Mouse (Mus musculus) stomach, embryonic 14.5 days (tissue): ENCODE measurements around the gene Pomp. TPM values are rescaled to one million over a fixed set of nuclear protein-coding genes. Genes with fewer than 3 reads are reported as not detected.

ENCODE experiments used
- ATAC-seq: fragments of 200-750 bp; cut with Nextera tagmentation; 2 replicates; pipeline ENCODE4 v1.8.0; 2017; ENCODE audit warnings: low read depth, moderate TSS enrichment; ENCODE audit not compliant: insufficient number of reproducible peaks, insufficient read depth, low FRiP score
- H3K27ac ChIP-seq: fragments of 300-500 bp; sonication (generic); 2 replicates; pipeline ENCODE4 v1.5.1; 2014; ENCODE audit warnings: mild to moderate bottlenecking, low read length, moderate library complexity, mixed read lengths
- H3K27me3 ChIP-seq: fragments of 300-500 bp; sonication (generic); 2 replicates; pipeline ENCODE4 v1.6.1; 2014; ENCODE audit warnings: low read length, control low read depth, mixed read lengths; ENCODE audit not compliant: control insufficient read depth, insufficient read depth
- H3K36me3 ChIP-seq: fragments of 300-500 bp; sonication (generic); 2 replicates; pipeline ENCODE4 v1.6.1; 2014; ENCODE audit warnings: mild to moderate bottlenecking, control low read depth, low read length, moderate library complexity, mixed read lengths; ENCODE audit not compliant: control insufficient read depth, insufficient read depth
- H3K4me1 ChIP-seq: fragments of 300-500 bp; sonication (generic); 2 replicates; pipeline ENCODE4 v1.6.1; 2014; ENCODE audit warnings: low read length, control low read depth, mixed read lengths; ENCODE audit not compliant: control insufficient read depth, insufficient read depth
- H3K4me2 ChIP-seq: fragments of 300-500 bp; sonication (generic); replicated peaks from 2 replicates; pipeline ENCODE4 v1.6.1; 2014; ENCODE audit warnings: low read depth, low read length, control low read depth
- H3K4me3 ChIP-seq: fragments of 300-500 bp; sonication (generic); 2 replicates; pipeline ENCODE4 v1.5.1; 2014; ENCODE audit warnings: low read depth, low read length, control low read depth
- H3K9ac ChIP-seq: fragments of 300-500 bp; sonication (generic); replicated peaks from 2 replicates; pipeline ENCODE4 v1.6.1; 2014; ENCODE audit warnings: low read depth, mild to moderate bottlenecking, control low read depth, low read length, moderate library complexity, mixed read lengths
- H3K9me3 ChIP-seq: fragments of 300-500 bp; sonication (generic); 2 replicates; pipeline ENCODE4 v1.6.1; 2016; ENCODE audit warnings: low read depth, low read length, control low read depth; ENCODE audit not compliant: control insufficient read depth
- WGBS: fragments of 180-500 bp; shearing (Covaris S2); extraction: QIAGEN DNeasy Blood & Tissue Kit; methylation state at CpG from one replicate; pipeline ENCODE4 v1.1.7; 2014; 5-methylcytosine and 5-hydroxymethylcytosine counted together
- polyA plus RNA-seq: library from polyadenylated mRNA; unstranded; fragments of >200 nt; fragmentation: Nextera tagmentation; extraction: Ambion mirVana; gene quantifications from 2 replicates; pipeline ENCODE4 v1.2.1, GENCODE M21; 2014

Pomp gene
- polyA plus RNA-seq, 1 experiment from 2014 or later: 445 TPM

- Histone ChIP-seq H3K4me1 (no peaks in the 10 kb centered on the region), H3K27ac (no peak overlapping the region; the same call in 1 of the 2 replicates), H3K9ac (no peak overlapping the region), H3K4me2 (no peak overlapping the region), H3K36me3 (peaks cover 61% of the 10 kb centered on the region), H3K27me3 (no peaks in the 10 kb centered on the region), H3K9me3 (no peaks in the 10 kb centered on the region), H3K4me3 (no peak overlapping the region)
- ATAC-seq: peak; percentile 57; the same call in 1 of the 2 replicates
- 74% methylated on average over 1 of the region's 1 CpGs for WGBS
Observed at GRCm38 (mm10) chr5:147870296-147870695, 10.0 kb downstream of the Pomp start.

DNA sequence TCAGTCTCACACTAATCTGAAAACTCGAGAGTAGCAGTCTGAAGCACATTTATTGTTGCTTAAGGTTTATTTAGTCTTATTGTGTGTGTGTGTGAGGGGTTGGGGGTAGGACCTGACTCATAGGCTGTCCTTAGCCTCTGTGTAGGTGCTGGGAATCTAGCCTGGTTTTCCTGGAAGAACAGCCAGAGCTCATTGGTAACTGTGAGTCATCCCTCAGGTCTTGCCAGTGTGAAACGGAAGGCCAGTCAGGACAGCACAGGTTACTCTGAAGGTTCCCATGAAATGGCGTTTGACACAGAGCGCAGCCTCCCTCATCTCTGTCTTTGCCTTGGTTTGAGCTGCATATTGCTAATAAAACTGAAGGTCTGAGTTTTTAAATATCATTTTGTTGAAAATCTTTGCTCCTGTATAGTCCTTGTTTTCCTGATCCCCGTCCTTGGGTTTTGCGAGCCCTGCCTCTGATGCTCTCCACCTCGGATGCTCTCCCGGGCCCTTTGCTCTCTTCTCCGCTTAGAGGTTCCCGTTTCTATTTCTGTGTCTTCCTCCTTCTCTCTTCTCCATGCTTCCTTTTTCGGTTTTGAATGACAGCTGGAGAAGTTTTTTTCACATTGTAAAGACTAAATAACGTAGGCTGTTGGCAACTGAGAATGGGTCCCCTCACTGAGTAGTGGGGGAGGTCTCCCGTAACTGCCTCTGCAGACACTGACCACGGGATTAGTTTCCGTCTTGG, 11.0 kb downstream of the Pomp start:
- Histone ChIP-seq H3K4me2 (no peak overlapping the region), H3K4me3 (no peak overlapping the region), H3K4me1 (no peaks in the 10 kb centered on the region), H3K27me3 (no peaks in the 10 kb centered on the region), H3K9me3 (no peaks in the 10 kb centered on the region), H3K27ac (no peak overlapping the region), H3K9ac (no peak overlapping the region), H3K36me3 (peaks cover 70% of the 10 kb centered on the region)
- no peak for ATAC-seq
- 93% methylated on average over 15 of the region's 15 CpGs for whole genome bisulfite sequencing

- H3K4me2 ChIP-seq: no peak overlapping the region
- H3K9me3 ChIP-seq: no peaks in the 10 kb centered on the region
- WGBS: 95% methylated on average over 18 of the region's 18 CpGs
- no peaks in the 10 kb centered on the region for H3K27me3 ChIP-seq
- H3K36me3 ChIP-seq: peaks cover 66% of the 10 kb centered on the region
- no peak overlapping the region for H3K4me3 ChIP-seq
- H3K9ac ChIP-seq: no peak overlapping the region
- H3K4me1 ChIP-seq: no peaks in the 10 kb centered on the region
- no peak for ATAC-seq
- H3K27ac ChIP-seq: no peak overlapping the region
Observed at GRCm38 (mm10) chr5:147874491-147875065, 14.3 kb downstream of the Pomp start.

DNA sequence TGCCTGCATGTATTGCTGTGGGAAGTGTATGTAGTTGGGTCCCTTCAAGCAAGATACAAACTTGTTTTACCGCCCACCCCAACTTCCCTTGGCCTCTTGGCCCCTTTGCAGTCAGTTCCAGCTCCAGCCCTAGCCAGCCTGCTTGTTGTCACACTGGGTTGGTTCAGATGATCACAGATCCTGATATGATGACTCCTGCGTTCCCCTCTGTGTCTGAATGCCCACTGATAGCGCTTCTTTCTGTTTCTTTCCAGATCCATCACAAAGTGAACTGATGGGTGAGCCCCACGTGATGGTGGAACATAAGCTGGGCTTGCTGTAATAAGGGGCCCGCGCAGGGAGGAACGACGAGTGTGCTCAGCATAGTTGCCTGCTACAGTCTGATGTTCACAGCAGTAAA, 14.9 kb downstream of the Pomp start:
- H3K4me1 ChIP-seq: no peaks in the 10 kb centered on the region
- peaks cover 64% of the 10 kb centered on the region for H3K36me3 ChIP-seq
- H3K9ac ChIP-seq: no peak overlapping the region
- ATAC-seq: no peak
- no peaks in the 10 kb centered on the region for H3K9me3 ChIP-seq
- H3K4me2 ChIP-seq: no peak overlapping the region
- no peak overlapping the region for H3K4me3 ChIP-seq
- no peak overlapping the region for H3K27ac ChIP-seq
- WGBS: 93% methylated on average over 8 of the region's 8 CpGs
- H3K27me3 ChIP-seq: no peaks in the 10 kb centered on the region

DNA sequence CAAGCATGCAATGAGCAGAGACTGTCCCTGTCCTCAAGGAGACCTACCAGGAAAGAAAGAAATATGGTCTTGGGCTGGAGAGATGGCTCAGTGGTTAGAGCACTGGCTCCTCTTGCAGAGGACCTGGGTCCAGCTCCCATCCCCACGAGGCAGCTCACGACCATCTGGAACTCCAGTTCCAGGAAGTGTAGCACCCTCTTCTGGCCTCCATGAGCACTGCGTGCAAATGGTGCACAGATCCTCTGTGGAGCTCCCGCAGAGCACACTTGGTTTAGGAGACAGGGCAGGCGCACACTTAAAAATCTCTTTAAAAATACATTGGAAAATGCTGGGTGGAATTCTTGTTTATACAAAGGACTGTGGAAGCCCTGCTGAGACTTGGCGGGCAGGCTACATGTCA, 17.3 kb downstream of the Pomp start:
- no peaks in the 10 kb centered on the region for H3K27me3 ChIP-seq
- no peak for ATAC-seq
- 84% methylated on average over 6 of the region's 6 CpGs for WGBS

DNA sequence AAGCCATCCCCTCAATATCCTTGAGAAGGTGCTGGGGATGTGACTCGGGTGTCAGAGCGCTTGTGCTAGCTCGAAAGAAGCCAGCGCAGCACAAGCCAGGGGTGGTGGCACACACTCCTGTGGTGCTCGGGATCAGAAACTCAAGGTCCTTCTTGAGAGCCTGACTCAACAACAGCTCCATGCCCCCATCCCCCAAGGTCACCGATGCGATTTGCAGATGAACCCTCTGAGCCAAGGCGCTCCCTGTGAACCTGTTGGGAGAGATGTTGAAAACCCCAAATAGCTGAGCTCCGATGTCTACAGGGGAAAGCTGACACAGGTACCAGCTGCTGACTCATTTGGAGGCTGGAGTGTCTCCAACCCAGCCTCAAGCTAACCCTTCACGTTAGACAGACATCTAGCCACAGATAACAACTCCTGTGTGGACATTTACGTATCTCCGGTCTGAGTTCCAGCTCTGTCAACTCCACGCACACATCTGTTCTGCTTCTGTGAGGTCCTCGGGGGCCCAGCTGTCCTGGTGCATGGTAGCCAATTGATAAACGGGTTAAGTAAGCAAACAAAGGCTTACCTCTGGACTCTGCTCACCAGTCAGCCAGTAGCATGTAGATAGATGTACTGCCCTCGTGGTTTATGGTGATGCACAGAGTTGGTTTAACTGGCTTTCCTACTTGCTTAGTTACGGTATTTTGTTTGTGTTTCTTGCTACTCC, 19.9 kb downstream of the Pomp start:
- Histone ChIP-seq H3K27ac (no peak overlapping the region), H3K4me2 (no peak overlapping the region), H3K4me3 (no peak overlapping the region), H3K9me3 (no peaks in the 10 kb centered on the region), H3K4me1 (no peaks in the 10 kb centered on the region), H3K9ac (no peak overlapping the region), H3K27me3 (no peaks in the 10 kb centered on the region), H3K36me3 (peaks cover 29% of the 10 kb centered on the region)
- WGBS: 77% methylated on average over 17 of the region's 17 CpGs
- ATAC-seq: no peak

More for the DNA sequence above, 17.3 kb downstream of the Pomp start:
- Histone ChIP-seq H3K27ac (no peak overlapping the region), H3K4me1 (no peaks in the 10 kb centered on the region), H3K36me3 (peaks cover 45% of the 10 kb centered on the region), H3K4me3 (no peak overlapping the region), H3K9me3 (no peaks in the 10 kb centered on the region), H3K4me2 (no peak overlapping the region), H3K9ac (no peak overlapping the region)

DNA sequence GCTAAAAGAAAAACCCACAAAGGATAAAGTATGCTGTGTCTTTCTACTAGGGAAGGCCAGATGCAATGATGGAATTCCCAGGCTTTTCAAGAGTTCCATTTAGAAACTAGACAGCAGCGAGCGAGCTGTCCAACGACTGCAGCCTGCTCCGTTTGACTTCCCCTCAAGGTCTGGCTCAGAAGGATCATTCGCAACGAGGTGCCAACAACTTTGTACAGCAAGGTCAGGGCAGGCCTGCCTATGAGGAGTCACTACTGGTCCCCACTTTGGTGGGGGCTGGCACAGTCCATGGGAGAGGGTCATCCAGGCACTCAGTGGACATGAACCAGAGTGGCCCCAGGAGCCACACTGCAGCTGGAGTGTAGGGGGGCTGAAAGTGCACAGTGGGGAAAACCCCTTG, 23.3 kb downstream of the Pomp start:
- ATAC-seq: no peak
- Histone ChIP-seq H3K9ac (no peak overlapping the region), H3K9me3 (no peaks in the 10 kb centered on the region), H3K27me3 (no peaks in the 10 kb centered on the region), H3K36me3 (peaks cover 4% of the 10 kb centered on the region; the same call in 1 of the 2 replicates), H3K4me1 (no peaks in the 10 kb centered on the region), H3K4me3 (no peak overlapping the region), H3K4me2 (no peak overlapping the region), H3K27ac (no peak overlapping the region)
- WGBS: 85% methylated on average over 6 of the region's 6 CpGs

GRCm38 (mm10) chr5:147888313-147889297, 28.3 kb downstream of the Pomp start:
- no peaks in the 10 kb centered on the region for H3K27me3 ChIP-seq
- no peak overlapping the region for H3K4me3 ChIP-seq
- H3K4me2 ChIP-seq: no peak overlapping the region
- WGBS: 77% methylated on average over 10 of the region's 12 CpGs
- no peak for ATAC-seq
- no peak overlapping the region for H3K27ac ChIP-seq
- H3K9me3 ChIP-seq: no peaks in the 10 kb centered on the region
- H3K9ac ChIP-seq: no peak overlapping the region
- H3K36me3 ChIP-seq: no peaks in the 10 kb centered on the region
- peaks cover 6% of the 10 kb centered on the region; the same call in 1 of the 2 replicates for H3K4me1 ChIP-seq
